Mouse (Mus musculus): ENCODE data around the gene Polr3b.

DNA sequence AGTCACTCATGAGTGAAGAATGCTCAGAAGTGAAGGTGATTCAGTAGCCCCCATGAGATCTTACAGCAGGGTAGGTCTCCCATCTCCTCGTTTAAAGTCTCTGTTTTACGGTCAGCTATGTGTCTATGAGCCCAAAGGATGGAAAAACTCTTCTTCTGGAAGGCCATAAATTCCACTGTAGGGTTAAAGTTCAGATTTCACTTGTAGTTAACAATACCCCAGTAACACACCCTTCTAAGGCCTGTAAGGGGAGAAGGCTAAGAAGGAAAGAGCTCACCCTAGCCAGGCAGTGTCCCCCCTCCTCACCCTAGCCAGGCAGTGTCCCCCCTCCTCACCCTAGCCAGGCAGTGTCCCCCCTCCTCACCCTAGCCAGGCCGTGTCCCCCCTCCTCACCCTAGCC lies 69.6 kb downstream of the Polr3b start:
- TF ChIP-seq GATA1 (IDR thresholded peaks at IDR 0.05; ENCODE audit: borderline replicate concordance, low read length) (no peak), FLI1 (IDR thresholded peaks at IDR 0.05; ENCODE audit: low read length) (no peak)

Data from megakaryocyte, embryonic 14.5 days (primary cell).